26 mouse cellular contexts compared by ENCODE assay signal in the genomic region with DNA sequence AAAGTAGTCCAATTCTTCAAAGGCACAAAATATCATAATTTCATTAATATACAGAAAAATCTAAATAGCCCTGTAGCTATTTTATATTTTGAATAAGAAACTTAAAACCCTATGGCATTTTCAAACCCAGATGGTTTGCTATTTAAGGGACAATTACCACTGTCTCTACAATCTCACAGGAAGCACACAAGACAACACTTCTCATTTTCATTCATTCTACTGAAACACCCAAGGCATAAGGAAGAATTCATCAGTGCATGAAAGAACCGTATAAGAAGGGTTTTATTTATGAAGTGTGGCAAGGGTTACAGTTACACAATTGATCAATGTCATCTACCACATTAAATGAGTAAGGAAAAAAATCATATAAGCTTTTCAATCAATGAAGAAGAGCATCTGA.
"Had no signal": no experiment of that assay in that cellular context is flagged by ENCODE, and none has a peak within 500 bp of the region (broad histone marks: within the 10 kb centered on the region; RNA-seq: fewer than 3 reads in every experiment).

No protein-coding gene starts in this region.

- H3K4me1 ChIP-seq: heart, embryonic 12.5 days; hindbrain, embryonic 10.5 days; hindbrain, embryonic 12.5 days; intestine, embryonic 15.5 days; limb, embryonic 13.5 days; limb, embryonic 15.5 days had no signal

- H3K36me3 ChIP-seq: heart, embryonic 10.5 days; heart, embryonic 12.5 days; hindbrain, embryonic 10.5 days; hindbrain, embryonic 12.5 days; intestine, embryonic 15.5 days; limb, embryonic 13.5 days; limb, embryonic 15.5 days; liver, embryonic 12.5 days had no signal

- H3K4me2 ChIP-seq: heart, embryonic 12.5 days; hindbrain, embryonic 12.5 days; hindbrain, embryonic 14.5 days; intestine, embryonic 15.5 days; limb, embryonic 13.5 days; limb, embryonic 15.5 days; liver, embryonic 12.5 days had no signal

- H3K27me3 ChIP-seq: heart, embryonic 12.5 days; hindbrain, embryonic 12.5 days; intestine, embryonic 15.5 days; limb, embryonic 13.5 days; limb, embryonic 15.5 days; liver, embryonic 12.5 days had no signal

- ATAC-seq: hindbrain, embryonic 16.5 days; inflammation-experienced regulatory T-cells, adult 6 months; intestine, embryonic 15.5 days; intestine, postnatal 0 days; liver, embryonic 12.5 days had no signal

- DNase-seq: gastrocnemius, adult 2 months; gastrocnemius, postnatal 10 days; gastrocnemius, postnatal 25 days; heart, adult 18-20 months; heart, postnatal 10 days; heart, postnatal 4 days; kidney, adult 18-20 months; kidney, adult 9 months; kidney, postnatal 10 days; kidney, postnatal 25 days; kidney, postnatal 4 days had no signal

- H3K27ac ChIP-seq: gastrocnemius, adult 2 months; heart, embryonic 10.5 days; hindbrain, embryonic 10.5 days; hindbrain, embryonic 12.5 days; hindbrain, embryonic 14.5 days; intestine, embryonic 15.5 days; layer of hippocampus, adult 2 months; left cerebral cortex, adult 2 months; limb, embryonic 13.5 days; limb, embryonic 15.5 days; liver, embryonic 12.5 days; liver, embryonic 14.5 days had no signal

- H3K9ac ChIP-seq: heart, embryonic 12.5 days; hindbrain, embryonic 12.5 days; hindbrain, embryonic 14.5 days; intestine, embryonic 15.5 days; limb, embryonic 13.5 days; limb, embryonic 15.5 days; liver, embryonic 12.5 days; liver, embryonic 14.5 days had no signal

- H3K9me3 ChIP-seq: heart, embryonic 10.5 days; heart, embryonic 12.5 days; hindbrain, embryonic 10.5 days; hindbrain, embryonic 12.5 days; intestine, embryonic 15.5 days; limb, embryonic 13.5 days; limb, embryonic 15.5 days; liver, embryonic 12.5 days had no signal

- H3K4me3 ChIP-seq: gastrocnemius, adult 2 months; heart, embryonic 10.5 days; heart, embryonic 12.5 days; hindbrain, embryonic 10.5 days; hindbrain, embryonic 12.5 days; intestine, embryonic 15.5 days; layer of hippocampus, adult 2 months; left cerebral cortex, adult 2 months; limb, embryonic 13.5 days; limb, embryonic 15.5 days; liver, embryonic 12.5 days had no signal
